Mouse (Mus musculus): Measurements from ENCODE around the gene Plch2.
A peak's percentile ranks its signal among the peaks of the same experiment; 100 is the strongest.

The Plch2 gene

DNA sequence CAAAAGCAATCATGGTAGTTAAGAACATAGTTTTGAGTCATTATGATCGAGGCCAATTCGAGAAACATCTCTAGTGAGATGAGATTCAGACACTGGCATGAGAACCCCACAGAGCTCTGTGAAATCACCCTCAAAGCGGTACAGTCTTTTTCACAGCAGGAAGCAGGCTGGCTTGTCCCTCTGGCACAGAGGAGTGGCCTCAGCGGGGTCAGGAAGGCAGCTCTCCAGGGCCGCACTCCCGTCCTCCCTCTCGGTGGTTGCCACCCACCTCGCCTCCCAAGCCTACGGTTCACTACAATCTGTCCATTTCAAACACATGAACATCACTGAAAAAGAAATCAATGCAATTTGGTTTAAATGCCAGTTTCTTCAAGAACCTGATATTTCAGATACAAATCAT lies 17.8 kb upstream of the Plch2 start:
- DNase-seq (ENCODE audit: low read depth, low spot score), result no peak

DNA sequence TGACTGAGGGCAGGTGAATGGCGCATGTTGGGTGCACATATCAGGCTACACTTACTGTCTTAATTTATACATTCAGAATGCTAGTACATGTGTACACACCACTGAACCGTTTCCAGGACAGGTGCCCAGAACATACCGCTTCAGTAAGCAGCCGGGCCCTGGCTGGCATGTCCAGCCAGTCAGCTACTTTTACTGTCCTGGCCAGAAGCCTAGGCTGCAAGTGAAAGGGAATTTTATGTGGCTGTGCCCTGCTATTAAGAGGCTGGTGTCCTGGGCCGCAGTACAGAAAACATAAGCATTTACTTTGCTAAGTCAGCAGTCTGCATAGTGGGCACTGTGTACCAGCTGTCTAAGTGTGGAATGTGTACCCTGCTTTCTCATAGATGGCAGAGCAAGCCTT lies 14.3 kb upstream of the Plch2 start:
- DNase-seq (ENCODE audit: low read depth, low spot score), result no peak

DNA sequence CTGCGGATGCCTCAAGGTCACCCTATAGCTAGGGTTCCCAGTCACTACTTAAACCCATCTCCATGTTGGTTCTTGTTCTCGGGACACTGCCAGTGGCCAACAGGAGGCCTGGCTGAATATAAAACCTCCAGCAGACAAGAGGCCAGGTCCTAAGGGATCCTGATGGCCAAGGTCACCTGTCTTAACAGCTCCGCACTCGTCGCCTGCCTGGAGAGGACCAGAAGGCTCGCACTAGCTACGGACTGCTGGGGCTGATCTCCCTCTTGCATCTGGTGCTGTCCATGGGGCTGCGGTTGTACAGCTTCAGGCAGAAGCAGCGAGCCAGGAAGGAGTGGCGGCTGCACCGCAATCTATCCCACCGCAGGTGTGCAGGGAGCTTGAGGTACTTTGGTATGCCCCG lies 13.6 kb upstream of the Plch2 start:
- DNase-seq (ENCODE audit: low read depth, low spot score), result no peak

DNA sequence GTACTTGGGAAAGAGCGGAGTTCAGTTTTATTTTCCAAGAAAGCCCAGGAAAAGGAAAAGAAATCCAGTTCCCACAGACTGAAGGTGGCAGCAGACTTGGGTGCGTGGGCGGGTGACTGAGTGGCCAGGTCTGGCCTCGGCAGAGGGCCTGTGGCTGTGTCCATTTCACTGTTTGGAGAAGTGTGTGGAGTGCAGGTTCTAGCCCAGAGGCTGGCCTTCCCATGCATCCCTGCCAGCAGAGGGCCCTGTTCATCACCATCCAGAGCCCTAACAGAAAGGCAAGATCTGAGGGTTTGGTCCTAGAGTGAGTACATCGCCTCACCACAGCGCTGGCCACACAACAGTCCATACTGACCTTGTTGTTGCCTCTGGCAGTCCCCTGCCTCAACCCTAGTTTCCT lies 12.6 kb upstream of the Plch2 start:
- DNase-seq (ENCODE audit: low read depth, low spot score), result no peak

DNA sequence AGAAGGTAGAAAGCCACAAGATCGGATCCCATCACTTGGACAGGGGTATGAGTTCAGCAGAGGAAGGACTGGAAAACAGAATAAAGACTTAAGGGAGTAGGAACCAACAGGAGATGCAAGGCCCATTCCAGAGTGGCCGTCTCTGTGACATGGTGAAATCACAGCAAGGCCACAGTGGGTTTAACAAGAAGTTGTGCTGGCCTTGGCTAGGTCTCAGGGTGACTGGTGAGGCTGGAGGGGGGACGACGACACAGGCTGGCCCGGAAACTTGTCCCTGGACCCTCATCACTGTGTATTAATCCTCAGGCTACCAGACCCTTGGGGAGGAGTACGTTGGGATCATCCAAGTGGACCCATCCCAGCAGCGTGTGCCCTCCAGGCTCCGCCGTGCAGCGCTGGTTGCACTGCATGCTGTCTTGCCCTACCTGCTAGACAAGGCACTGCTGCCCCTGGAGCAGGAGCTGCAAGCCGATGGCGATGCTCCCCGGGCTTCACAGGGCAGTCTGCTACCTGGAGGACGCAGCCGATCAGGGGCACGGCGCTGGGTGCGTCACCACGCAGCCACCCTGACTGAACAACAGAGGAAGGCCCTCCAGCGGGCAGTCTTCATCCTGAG lies 11.9 kb upstream of the Plch2 start:
- DNase-seq (ENCODE audit: low read depth, low spot score), result no peak

DNA sequence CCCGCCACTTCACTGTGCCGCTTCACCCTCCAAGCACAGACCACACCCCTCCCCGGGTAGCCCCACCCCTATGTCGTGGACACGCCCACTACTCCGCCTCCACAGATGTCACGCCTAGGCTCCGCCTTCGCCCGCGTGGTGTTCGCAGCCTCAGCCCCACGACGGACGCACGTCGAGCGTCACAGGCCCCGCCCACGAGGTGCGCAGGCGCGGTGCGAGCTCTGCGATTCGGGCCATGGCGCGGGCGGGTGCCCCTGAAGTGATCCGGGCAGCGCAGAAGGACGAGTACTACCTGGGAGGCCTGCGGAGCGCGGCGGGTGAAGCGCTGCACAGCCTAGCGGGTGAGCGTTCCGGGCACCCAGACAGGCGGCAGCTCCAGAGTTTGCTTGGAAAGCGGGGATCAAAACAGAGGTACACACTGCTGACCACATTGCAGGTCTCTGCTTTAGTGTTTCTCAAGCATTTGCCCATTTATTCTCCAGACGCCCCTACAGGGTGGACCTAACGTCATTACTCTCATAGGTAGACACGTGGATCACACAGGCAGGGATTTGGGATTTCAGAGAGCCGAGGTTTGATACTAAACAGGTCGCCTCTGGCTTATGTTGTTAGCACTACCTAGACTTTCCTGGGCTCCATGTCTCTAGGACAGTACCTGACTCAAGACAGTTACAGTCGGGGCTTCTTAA lies 10.4 kb upstream of the Plch2 start, which contains the start of gene Pex10:
Gene Pex10, plus strand, starts transcription at position 183 of the 689 bp plus-strand sequence.
- DNase-seq (ENCODE audit: low read depth, low spot score), result peak; percentile 98

DNA sequence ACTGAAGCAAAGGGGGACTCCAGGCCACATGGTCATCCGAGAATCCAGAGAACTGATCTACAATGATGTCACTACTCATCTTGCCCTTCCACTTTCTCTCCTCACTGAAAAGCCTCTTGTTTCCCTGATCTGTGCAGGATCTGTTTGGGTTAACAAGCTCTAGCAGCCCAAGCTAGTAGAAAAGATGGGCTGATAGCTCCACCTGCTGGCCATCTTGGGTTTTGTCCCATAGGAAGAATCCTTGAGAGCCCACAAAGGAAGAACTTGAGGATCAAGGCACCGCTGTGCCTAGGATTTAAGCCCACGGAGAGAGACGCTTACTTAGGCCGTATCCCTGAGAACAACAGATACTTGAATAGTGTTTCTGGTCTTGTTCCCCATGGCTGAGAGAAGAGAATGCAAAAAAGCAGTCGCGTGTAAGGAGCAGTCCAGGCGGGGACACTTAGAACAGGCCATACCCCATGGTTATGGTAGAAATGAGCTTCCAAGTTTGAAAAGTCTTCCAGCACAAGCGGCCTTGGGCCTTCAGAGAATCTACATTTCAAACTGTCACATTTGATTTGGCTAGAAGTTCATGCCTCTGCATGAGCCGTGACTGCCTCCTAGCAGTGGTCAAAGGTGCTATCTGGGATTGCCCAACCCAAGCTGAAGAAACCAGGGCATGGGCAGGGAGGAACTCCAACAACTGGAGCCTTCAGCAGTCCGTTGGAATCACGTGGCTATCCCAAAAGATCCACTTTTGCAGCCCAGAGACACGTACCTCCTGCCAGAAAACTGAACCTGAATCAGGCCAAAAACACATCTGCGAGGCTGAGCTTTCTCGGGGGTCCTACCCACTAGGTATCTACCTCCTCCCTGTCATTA lies 9.6 kb upstream of the Plch2 start:
- DNase-seq (ENCODE audit: low read depth, low spot score), result peak; percentile 96

DNA sequence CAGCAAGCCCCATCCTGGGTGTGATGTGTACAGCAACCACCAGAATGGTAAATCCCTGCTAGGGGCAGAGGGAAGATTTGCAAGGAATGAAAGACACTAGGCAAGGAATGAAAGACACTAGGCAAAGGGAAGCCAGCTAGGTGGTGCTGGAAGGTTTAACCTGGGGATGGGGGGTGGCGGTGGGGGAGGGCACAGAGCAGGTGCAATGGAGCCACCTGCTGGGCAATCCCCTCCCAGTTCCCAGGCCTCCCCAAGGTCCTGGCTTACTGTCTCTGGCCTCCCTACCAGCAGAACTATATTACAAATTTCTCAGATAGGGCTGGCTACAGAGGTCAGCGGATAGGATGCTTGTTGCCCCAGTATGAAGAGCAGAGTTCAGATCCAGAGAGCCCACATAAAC lies 7.9 kb upstream of the Plch2 start:
- no peak for DNase-seq (ENCODE audit: low read depth, low spot score)

DNA sequence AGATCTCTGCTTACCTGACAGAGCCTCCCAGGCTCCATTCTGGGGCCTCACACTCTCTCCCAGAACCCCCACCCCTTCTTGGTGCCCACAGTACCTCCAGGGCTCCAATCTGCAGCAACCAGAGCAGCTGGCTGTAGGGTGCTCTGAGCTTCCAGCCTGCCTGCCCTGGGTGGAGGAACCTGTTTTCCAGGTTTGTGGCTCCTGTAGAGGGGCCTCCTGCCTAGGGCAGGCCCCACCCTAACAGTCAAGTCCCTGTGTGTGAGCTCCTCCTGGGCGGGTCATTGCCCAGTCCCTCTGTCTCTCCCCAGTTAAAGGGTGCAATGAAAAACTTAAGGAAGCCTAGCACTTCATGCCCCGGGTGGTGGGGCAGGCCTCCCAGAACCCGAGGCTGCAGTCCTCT lies 7.3 kb upstream of the Plch2 start:
- DNase-seq (ENCODE audit: low read depth, low spot score), result no peak

DNA sequence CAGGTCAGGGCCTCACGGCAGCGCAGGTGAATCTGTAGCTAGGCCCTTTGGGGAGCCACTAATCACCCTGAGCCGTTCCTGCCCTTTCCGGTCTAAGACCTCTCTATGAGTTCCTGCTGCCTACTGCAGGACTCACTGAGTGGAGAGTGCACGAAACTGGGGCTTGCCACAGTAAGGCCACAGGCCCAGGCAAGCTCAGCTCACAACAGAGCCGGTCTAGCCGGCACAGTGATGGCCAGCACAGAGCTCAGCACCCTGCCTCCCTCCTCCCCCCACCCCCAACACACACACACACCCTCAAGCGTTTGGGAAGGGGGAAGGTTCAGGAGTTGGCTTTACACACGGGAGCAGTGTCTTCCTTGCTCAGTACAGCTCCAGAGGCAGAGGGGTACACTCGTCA lies 1.7 kb upstream of the Plch2 start:
- DNase-seq (ENCODE audit: low read depth, low spot score), result no peak

DNA sequence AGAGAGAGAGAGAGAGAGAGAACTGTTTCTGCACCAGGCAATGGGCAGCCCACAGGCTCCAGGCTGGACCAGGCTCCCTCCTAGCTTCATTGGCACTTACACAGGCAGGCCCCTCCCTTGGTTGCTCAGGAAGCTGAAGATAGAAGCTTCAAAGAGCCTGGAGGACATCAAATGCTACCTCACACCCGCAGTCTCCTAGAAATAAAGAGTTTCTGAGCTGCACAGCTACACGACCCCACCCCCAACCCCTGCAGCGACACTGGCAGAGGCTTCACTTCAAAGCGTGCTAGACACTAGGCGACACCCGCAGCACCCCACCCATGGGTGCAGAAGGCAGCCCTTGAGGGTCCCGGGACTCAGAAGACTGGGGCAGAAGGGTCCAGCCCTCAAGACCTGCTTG lies 6.5 kb downstream of the Plch2 start:
- DNase-seq (ENCODE audit: low read depth, low spot score), result no peak

DNA sequence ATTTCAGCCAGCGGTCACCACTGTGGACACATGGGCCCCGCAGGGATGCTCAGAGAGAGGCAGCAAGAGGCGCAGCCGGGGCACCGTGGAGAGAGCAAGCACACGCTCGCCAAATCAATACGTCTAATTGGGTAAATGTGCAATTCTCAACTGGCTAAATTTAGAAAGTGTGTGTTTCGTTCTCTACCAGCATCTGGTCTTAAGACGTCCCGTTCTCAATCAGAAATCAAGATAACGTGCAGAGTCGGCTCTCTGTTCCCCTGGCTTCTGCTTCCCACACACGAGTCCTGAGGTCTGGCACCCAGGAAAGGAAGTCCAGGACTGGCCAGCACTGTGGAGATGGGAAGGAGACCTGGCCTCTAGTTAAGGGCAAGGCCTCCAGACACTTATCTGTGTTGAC lies 9.9 kb downstream of the Plch2 start:
- no peak for DNase-seq (ENCODE audit: low read depth, low spot score)

DNA sequence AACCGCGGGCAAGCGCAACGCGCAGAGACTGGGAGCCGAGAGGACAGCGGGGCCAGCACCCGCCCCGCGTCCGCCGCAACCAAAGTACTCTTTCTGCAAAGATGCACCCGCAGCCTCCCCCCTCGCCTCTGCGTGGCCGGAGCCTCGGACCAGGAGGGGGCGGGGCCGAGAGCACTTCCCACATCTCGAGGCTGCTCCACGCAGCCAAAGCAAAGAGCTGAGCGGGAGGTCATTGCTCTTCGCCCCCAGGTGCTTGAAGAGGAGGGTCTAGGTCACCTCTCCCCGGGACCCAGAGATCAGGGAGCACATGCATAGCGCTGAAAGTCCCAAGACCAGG lies 13.3 kb downstream of the Plch2 start:
- no peak for DNase-seq (ENCODE audit: low read depth, low spot score)

DNA sequence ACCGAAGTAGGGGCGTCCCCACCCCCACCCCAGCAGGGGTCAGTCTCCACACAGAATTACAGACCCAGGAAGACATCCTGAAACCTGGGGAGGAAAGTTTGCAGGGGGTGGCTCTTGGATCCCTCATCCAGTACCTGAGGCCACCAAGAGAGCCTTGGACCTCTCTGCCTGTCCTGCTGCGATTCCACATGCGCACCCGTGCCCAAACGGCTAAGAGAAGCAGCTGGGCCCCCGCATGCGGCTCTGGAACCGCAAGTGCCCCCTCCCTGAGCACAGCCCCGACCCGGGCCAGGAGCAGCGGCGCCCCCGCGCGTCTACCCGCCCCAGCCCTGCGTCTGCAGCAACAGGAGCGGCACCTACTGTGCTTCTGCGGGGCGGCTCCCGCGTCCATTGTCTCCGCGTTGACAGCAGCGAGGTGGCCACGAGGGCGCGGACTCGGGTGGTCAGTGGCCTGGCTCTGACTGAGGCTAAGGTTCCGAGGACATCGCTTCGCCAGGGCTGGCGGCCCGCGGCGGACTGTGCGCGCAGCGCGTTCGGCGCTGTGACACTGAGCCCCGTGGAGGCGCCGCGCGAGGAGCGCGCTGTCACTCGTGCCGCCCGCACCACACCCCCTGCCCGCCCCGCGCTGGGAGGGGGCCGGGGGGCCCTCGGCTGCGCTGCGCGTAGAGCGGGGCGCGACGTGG lies 13.8 kb downstream of the Plch2 start:
- no peak for DNase-seq (ENCODE audit: low read depth, low spot score)

DNA sequence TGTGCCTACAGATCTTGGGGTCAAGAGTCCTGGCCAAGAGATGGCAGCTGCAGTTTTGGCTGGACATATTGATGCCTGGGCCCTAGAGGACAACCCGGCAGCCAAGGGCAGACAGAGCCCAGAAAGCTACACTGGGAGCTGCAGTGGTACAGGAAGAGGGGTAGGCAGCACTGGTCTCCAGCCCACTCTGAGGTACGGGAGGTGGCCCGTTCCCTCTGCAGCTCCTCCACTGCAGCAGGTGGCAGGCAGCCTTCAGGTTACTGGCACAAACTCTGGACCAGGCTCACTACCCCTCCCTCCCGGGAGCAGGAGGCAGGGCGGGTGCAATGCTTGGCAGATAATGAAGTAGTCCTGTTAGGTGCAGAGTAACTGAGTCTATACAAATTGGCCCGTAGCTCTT lies 15.9 kb downstream of the Plch2 start:
- DNase-seq (ENCODE audit: low read depth, low spot score), result no peak

DNA sequence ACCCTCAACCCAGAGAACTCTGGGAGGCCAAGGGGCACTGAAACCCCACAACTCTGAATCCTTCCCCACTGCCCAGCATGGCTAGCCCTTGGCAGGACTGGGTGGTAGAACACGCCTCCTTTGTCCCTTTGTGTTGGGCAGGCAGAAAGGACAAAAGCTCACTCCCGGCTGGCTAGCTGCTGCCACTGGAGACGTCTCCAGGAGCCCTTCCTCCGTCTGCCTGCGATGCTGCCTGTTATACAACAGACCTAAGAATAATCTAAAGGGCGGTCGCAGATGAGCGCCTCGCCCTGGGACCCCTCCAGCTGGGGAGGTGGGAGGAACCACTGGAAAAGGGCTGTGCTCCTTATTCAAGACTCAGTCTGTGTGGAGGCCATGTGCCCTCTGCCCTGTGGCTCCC lies 16.4 kb downstream of the Plch2 start:
- no peak for DNase-seq (ENCODE audit: low read depth, low spot score)

DNA sequence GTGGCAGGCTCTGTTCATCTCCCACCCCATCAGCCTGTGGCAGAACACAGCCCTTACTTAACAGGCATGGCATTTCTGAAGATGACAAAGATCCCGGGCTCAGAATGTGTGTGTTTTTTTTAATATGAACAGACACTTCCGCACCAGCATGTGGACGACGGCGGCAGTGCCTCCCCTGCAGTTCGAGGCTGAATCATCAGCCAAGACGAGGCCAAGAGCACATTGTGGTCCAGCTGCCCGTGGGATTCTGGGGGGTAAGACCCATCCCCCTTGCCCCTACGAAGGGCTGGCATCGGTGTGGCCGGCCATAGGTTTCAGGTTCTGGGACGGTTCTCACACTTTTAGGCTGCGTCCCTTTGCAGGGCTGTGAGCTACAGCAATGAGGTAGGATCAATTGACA lies 21.8 kb downstream of the Plch2 start:
- DNase-seq (ENCODE audit: low read depth, low spot score), result no peak

DNA sequence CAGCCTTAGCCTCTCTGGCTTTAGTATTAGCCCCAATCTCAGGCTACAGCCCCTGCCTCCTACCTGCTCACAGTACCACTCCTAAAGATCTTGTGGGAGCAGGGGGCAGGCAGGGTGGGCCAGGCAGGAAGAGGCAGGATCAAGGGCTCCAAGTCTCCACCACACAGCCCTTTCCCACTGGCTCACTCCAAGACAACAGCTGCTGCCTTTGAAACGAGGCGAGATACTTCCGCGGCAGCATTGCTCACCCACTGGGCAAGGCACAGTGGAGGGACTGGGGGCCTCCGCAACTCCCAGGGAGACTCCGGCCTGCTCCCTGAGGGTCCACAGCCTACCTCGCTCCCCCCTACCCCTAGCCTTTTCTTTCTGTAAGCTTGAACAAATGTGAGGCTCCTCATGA lies 22.4 kb downstream of the Plch2 start:
- no peak for DNase-seq (ENCODE audit: low read depth, low spot score)

DNA sequence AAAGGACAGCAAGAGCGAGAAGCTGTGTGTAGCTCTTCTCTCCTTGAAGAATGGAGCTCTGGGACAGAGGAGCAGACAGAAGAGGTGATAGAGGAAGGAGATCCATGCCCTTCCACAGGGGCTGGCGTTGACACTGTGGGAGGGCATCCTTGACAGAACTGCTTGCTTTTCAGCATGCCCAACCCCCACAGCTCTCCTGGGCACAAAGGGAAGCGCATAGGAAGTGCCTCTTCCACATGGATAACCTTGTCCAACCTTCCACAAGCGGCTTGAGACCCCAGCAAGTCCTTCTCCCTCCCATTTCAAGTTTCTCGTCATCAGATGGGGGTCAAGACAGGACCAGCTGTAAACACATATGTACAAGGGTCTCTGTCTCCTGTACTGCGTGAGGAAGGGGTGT lies 23.5 kb downstream of the Plch2 start:
- DNase-seq (ENCODE audit: low read depth, low spot score), result no peak

DNA sequence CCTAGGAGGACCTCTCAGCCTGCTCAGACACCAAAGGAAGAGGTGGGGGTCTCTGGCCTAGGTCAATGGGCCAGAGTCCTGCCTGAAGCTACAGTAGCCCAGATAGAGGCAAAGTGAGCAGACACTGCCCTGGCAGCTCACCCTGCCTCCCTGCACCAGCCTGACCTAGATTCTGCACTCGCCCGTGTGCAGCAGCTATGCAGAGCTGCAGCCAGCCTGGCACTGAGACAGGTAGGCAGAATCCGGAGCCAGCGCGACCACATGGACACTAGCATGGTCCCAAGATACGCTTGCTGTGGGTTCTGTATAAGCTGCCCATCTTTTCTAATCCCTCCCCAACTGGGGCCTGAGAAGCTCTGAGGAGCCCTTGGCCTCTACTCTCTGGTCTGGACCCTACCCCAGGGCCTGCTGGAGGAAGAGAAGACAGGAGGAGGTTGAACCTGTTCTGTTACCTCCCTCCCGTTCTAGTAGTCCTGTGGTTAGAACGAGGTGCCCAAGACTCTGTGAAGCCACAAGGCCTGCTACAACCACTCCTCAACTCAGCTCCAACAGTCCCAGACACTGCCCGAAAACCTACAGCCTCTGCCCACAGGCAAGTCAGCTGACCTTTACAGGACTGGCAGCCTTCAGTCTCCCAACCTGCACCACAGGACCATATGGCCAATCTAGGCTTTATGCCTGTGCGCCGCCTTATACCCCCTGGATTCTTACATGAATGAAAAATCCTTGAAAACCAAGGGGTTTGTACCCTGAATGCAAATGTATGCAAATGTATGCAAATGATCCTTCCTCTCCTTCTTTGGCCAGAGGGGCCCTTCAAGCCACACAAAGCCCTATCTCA lies 32.2 kb downstream of the Plch2 start:
- DNase-seq (ENCODE audit: low read depth, low spot score), result no peak

DNA sequence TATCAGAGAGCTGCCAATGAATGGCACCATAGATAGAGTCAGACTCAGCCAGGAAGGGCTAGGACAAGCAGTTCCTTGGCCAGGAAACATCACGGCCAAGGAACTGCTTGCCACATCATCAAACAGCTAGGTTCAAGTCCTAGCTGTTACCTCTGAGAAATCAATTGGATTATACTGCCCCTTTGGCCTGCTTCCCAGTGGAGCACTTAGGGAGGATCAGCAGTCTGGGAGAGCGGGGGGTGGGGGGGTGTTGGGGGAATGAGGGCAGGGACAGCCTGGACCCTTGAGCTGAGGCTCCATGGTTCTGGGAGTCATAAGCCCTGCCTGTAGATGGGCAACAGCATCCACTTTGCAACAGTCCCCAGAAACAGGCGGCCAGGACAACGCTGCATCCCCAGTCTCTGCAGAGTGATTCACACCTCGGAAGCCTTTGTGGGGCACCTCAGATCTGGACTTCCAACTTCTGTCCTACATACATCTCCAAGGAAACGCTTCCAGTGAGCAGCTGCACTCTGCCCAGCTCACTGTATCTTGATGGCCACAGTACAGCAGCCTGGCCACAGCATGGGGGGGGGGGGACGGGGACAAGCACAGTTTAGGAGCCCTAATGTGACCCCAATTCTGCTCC lies 34.2 kb downstream of the Plch2 start:
- no peak for DNase-seq (ENCODE audit: low read depth, low spot score)

Measured in mesoderm, embryonic 11.5 days (tissue).